Mouse (Mus musculus): ENCODE results near the gene Marc2. TPM values are rescaled to one million over a fixed set of nuclear protein-coding genes. Genes with fewer than 3 reads are reported as not detected.

Marc2 gene
- polyA plus RNA-seq, 1 experiment, result 56.9 TPM

GRCm38 (mm10) chr1:184845111-184846071 lies 860 bp downstream of the Marc2 start:
- TF ChIP-seq CEBPB (IDR thresholded peaks at IDR 0.05; ENCODE audit: low read depth) (no peak), MYOG (IDR thresholded peaks at IDR 0.05; ENCODE audit: control insufficient read depth, extremely low read depth, insufficient read length) (no peak), MAX (IDR thresholded peaks at IDR 0.05) (no peak), CTCF (IDR thresholded peaks at IDR 0.05; ENCODE audit: control insufficient read depth, insufficient read depth, insufficient read length) (no peak), FOSL1 (IDR thresholded peaks at IDR 0.05; ENCODE audit: insufficient read depth, low read length, poor library complexity, severe bottlenecking) (no peak), MYOD1 (IDR thresholded peaks at IDR 0.05; ENCODE audit: control insufficient read depth, insufficient read length, low read depth) (no peak), USF1 (IDR thresholded peaks at IDR 0.05; ENCODE audit: low read depth) (no peak)
- H3K27me3 ChIP-seq (ENCODE audit: control insufficient read depth, insufficient read depth, insufficient read length), result no peaks in the 10 kb centered on the region
- peak overlapping the region; percentile 75 for H3K4me3 ChIP-seq (ENCODE audit: insufficient read depth, poor library complexity, severe bottlenecking)
- no peaks in the 10 kb centered on the region for H3K79me3 ChIP-seq (ENCODE audit: low read depth)
- peak overlapping the region; percentile 78 for H3ac ChIP-seq (ENCODE audit: control insufficient read depth, insufficient read length, low read depth)
- no peaks in the 10 kb centered on the region for H3K36me3 ChIP-seq (ENCODE audit: control insufficient read depth, insufficient read depth)
- H3K79me2 ChIP-seq (ENCODE audit: control insufficient read depth, insufficient read depth), result peaks cover 5% of the 10 kb centered on the region

- no peaks in the 10 kb centered on the region for H3K36me3 ChIP-seq (ENCODE audit: control insufficient read depth, insufficient read depth)
- peak overlapping the region; percentile 78 for H3ac ChIP-seq (ENCODE audit: control insufficient read depth, insufficient read length, low read depth)
- H3K79me3 ChIP-seq (ENCODE audit: low read depth), result no peaks in the 10 kb centered on the region
- H3K27me3 ChIP-seq (ENCODE audit: control insufficient read depth, insufficient read depth, insufficient read length), result no peaks in the 10 kb centered on the region
- H3K79me2 ChIP-seq (ENCODE audit: control insufficient read depth, insufficient read depth), result peaks cover 5% of the 10 kb centered on the region
- TF ChIP-seq USF1 (IDR thresholded peaks at IDR 0.05; ENCODE audit: low read depth), result no peak
- no peak for TF ChIP-seq MAX (IDR thresholded peaks at IDR 0.05)
- peak overlapping the region; percentile 75 for H3K4me3 ChIP-seq (ENCODE audit: insufficient read depth, poor library complexity, severe bottlenecking)
Observed at GRCm38 (mm10) chr1:184844326-184845066, 1.8 kb downstream of the Marc2 start.

- Histone ChIP-seq H3K79me3 (ENCODE audit: low read depth) (no peaks in the 10 kb centered on the region), H3K79me2 (ENCODE audit: control insufficient read depth, insufficient read depth) (no peaks in the 10 kb centered on the region), H3K4me3 (ENCODE audit: insufficient read depth, poor library complexity, severe bottlenecking) (no peak overlapping the region), H3K36me3 (ENCODE audit: control insufficient read depth, insufficient read depth) (peaks cover 10% of the 10 kb centered on the region), H3K27me3 (ENCODE audit: control insufficient read depth, insufficient read depth, insufficient read length) (no peaks in the 10 kb centered on the region), H3ac (ENCODE audit: control insufficient read depth, insufficient read length, low read depth) (no peak overlapping the region)
- TF ChIP-seq MAX (IDR thresholded peaks at IDR 0.05) (no peak), MYOD1 (IDR thresholded peaks at IDR 0.05; ENCODE audit: control insufficient read depth, insufficient read length, low read depth) (no peak), CEBPB (IDR thresholded peaks at IDR 0.05; ENCODE audit: low read depth) (no peak), MYOG (IDR thresholded peaks at IDR 0.05; ENCODE audit: control insufficient read depth, extremely low read depth, insufficient read length) (no peak), CTCF (IDR thresholded peaks at IDR 0.05; ENCODE audit: control insufficient read depth, insufficient read depth, insufficient read length) (no peak), USF1 (IDR thresholded peaks at IDR 0.05; ENCODE audit: low read depth) (no peak), FOSL1 (IDR thresholded peaks at IDR 0.05; ENCODE audit: insufficient read depth, low read length, poor library complexity, severe bottlenecking) (no peak)
Observed at GRCm38 (mm10) chr1:184837649-184838048, 8.6 kb downstream of the Marc2 start.

- H3K79me2 ChIP-seq (ENCODE audit: control insufficient read depth, insufficient read depth), result no peaks in the 10 kb centered on the region
- H3K27me3 ChIP-seq (ENCODE audit: control insufficient read depth, insufficient read depth, insufficient read length), result no peaks in the 10 kb centered on the region
- no peak for TF ChIP-seq MYOG (IDR thresholded peaks at IDR 0.05; ENCODE audit: control insufficient read depth, extremely low read depth, insufficient read length)
- no peak for TF ChIP-seq CTCF (IDR thresholded peaks at IDR 0.05; ENCODE audit: control insufficient read depth, insufficient read depth, insufficient read length)
- TF ChIP-seq FOSL1 (IDR thresholded peaks at IDR 0.05; ENCODE audit: insufficient read depth, low read length, poor library complexity, severe bottlenecking), result no peak
- no peak for TF ChIP-seq MAX (IDR thresholded peaks at IDR 0.05)
- no peak for TF ChIP-seq USF1 (IDR thresholded peaks at IDR 0.05; ENCODE audit: low read depth)
- no peak for TF ChIP-seq MYOD1 (IDR thresholded peaks at IDR 0.05; ENCODE audit: control insufficient read depth, insufficient read length, low read depth)
- TF ChIP-seq CEBPB (IDR thresholded peaks at IDR 0.05; ENCODE audit: low read depth), result no peak
- no peak overlapping the region for H3ac ChIP-seq (ENCODE audit: control insufficient read depth, insufficient read length, low read depth)
- H3K4me3 ChIP-seq (ENCODE audit: insufficient read depth, poor library complexity, severe bottlenecking), result no peak overlapping the region
- H3K36me3 ChIP-seq (ENCODE audit: control insufficient read depth, insufficient read depth), result peaks cover 17% of the 10 kb centered on the region
- H3K79me3 ChIP-seq (ENCODE audit: low read depth), result no peaks in the 10 kb centered on the region
Observed at GRCm38 (mm10) chr1:184836350-184836749, 9.9 kb downstream of the Marc2 start.

GRCm38 (mm10) chr1:184833499-184833898 lies 12.8 kb downstream of the Marc2 start:
- H3K79me3 ChIP-seq (ENCODE audit: low read depth), result no peaks in the 10 kb centered on the region
- TF ChIP-seq USF1 (IDR thresholded peaks at IDR 0.05; ENCODE audit: low read depth) (no peak), MYOD1 (IDR thresholded peaks at IDR 0.05; ENCODE audit: control insufficient read depth, insufficient read length, low read depth) (no peak), FOSL1 (IDR thresholded peaks at IDR 0.05; ENCODE audit: insufficient read depth, low read length, poor library complexity, severe bottlenecking) (no peak), MAX (IDR thresholded peaks at IDR 0.05) (no peak), CTCF (IDR thresholded peaks at IDR 0.05; ENCODE audit: control insufficient read depth, insufficient read depth, insufficient read length) (no peak)
- H3K4me3 ChIP-seq (ENCODE audit: insufficient read depth, poor library complexity, severe bottlenecking), result no peak overlapping the region
- H3K79me2 ChIP-seq (ENCODE audit: control insufficient read depth, insufficient read depth), result no peaks in the 10 kb centered on the region
- no peaks in the 10 kb centered on the region for H3K27me3 ChIP-seq (ENCODE audit: control insufficient read depth, insufficient read depth, insufficient read length)
- H3K36me3 ChIP-seq (ENCODE audit: control insufficient read depth, insufficient read depth), result peaks cover 17% of the 10 kb centered on the region
- H3ac ChIP-seq (ENCODE audit: control insufficient read depth, insufficient read length, low read depth), result no peak overlapping the region

Data from C2C12 (cell line).